In genomic region chr7:27552070-27552469, GRCm38 (mm10) we compare ENCODE assay signal across 8 mouse cellular contexts. TPM values are rescaled to one million over a fixed set of nuclear protein-coding genes. Genes with fewer than 3 reads are reported as not detected.
DNase-seq lines count a peak whose midpoint lies in the region; ATAC-seq and TF ChIP-seq lines count a peak whose summit lies in the region.

No protein-coding gene starts in this region.

- peaks cover 6% of the 10 kb centered on the region for H3K36me3 ChIP-seq in kidney, embryonic 14.5 days (ENCODE audit: control insufficient read depth, insufficient read depth, low read length)
- H3K36me3 ChIP-seq in embryonic facial prominence, embryonic 13.5 days = peaks cover 12% of the 10 kb centered on the region
- no peaks in the 10 kb centered on the region for H3K36me3 ChIP-seq in intestine, embryonic 16.5 days (ENCODE audit: control insufficient read depth, insufficient read depth, low read length)
- peaks cover 6% of the 10 kb centered on the region; the same call in 1 of the 2 replicates for H3K36me3 ChIP-seq in midbrain, postnatal 0 days (ENCODE audit: insufficient read depth, low read length)

- peak overlapping the region; percentile 65 for H3K4me2 ChIP-seq in kidney, embryonic 14.5 days (replicated peaks; ENCODE audit: low read depth, low read length)
- peak overlapping the region; percentile 74 for H3K4me2 ChIP-seq in embryonic facial prominence, embryonic 13.5 days
- peak overlapping the region; percentile 75 for H3K4me2 ChIP-seq in intestine, embryonic 16.5 days (ENCODE audit: low read depth, low read length)
- peak overlapping the region; percentile 74 for H3K4me2 ChIP-seq in midbrain, postnatal 0 days (ENCODE audit: low read depth, low read length, poor library complexity, severe bottlenecking)

- no peaks in the 10 kb centered on the region for H3K27me3 ChIP-seq in kidney, embryonic 14.5 days (ENCODE audit: control insufficient read depth, insufficient read depth, low read length)
- H3K27me3 ChIP-seq in embryonic facial prominence, embryonic 13.5 days = no peaks in the 10 kb centered on the region
- no peaks in the 10 kb centered on the region for H3K27me3 ChIP-seq in intestine, embryonic 16.5 days (replicated peaks; ENCODE audit: control insufficient read depth, insufficient read depth, low read length)
- no peaks in the 10 kb centered on the region for H3K27me3 ChIP-seq in midbrain, postnatal 0 days (ENCODE audit: insufficient read depth, low read length)

- intact Hi-C loops in left cerebral cortex, postnatal 25 days (cut with DNase I) = no loop called here

- 0 out of 2 replicates have a peak overlapping the region, but pooled peaks have one; percentile 75 for H3K9ac ChIP-seq in kidney, embryonic 14.5 days (ENCODE audit: low read depth, low read length)
- peak overlapping the region; percentile 84 for H3K9ac ChIP-seq in embryonic facial prominence, embryonic 13.5 days
- peak overlapping the region; percentile 83 for H3K9ac ChIP-seq in intestine, embryonic 16.5 days (ENCODE audit: low read depth, low read length)
- H3K9ac ChIP-seq in midbrain, postnatal 0 days (replicated peaks; ENCODE audit: low read length, poor library complexity, severe bottlenecking) = peak overlapping the region; percentile 83

- peak overlapping the region; percentile 82 for H3K4me3 ChIP-seq in kidney, embryonic 14.5 days (ENCODE audit: low read length)
- H3K4me3 ChIP-seq in embryonic facial prominence, embryonic 13.5 days = peak overlapping the region; percentile 78
- H3K4me3 ChIP-seq in intestine, embryonic 16.5 days (ENCODE audit: low read length) = peak overlapping the region; percentile 81
- peak overlapping the region; percentile 74 for H3K4me3 ChIP-seq in midbrain, postnatal 0 days (ENCODE audit: low read depth, low read length)
- no peak overlapping the region for H3K4me3 ChIP-seq in lung, adult 2 months (replicated peaks; ENCODE audit: extremely low read depth, low read depth, low read length)

- DNase-seq in kidney, postnatal 25 days = no peak
- no peak for DNase-seq in midbrain, postnatal 0 days (ENCODE audit: low spot score)
- DNase-seq in cerebellum, adult 9-11 months = no peak
- no peak for DNase-seq in left cerebral cortex, postnatal 25 days (ENCODE audit: low spot score in 2 of 2)
- no peak for DNase-seq in lung, adult 2 months

- WGBS in kidney, embryonic 14.5 days = 55% methylated on average over 5 of the region's 5 CpGs
- 53% methylated on average over 5 of the region's 5 CpGs for WGBS in embryonic facial prominence, embryonic 13.5 days
- 37% methylated on average over 5 of the region's 5 CpGs for WGBS in intestine, embryonic 16.5 days
- 57% methylated on average over 5 of the region's 5 CpGs for WGBS in midbrain, postnatal 0 days
- WGBS in lung, adult 2 months = 45% methylated on average over 5 of the region's 5 CpGs

- TF ChIP-seq POLR2A in lung, adult 2 months (IDR thresholded peaks at IDR 0.05; ENCODE audit: borderline replicate concordance, extremely low read depth, low read depth, low read length) = no peak

- no peak for TF ChIP-seq CTCF in midbrain, postnatal 0 days (IDR thresholded peaks at IDR 0.05)
- no peak for TF ChIP-seq CTCF in lung, adult 2 months (IDR thresholded peaks at IDR 0.05; ENCODE audit: insufficient read depth, low read length)

- H3K9me3 ChIP-seq in kidney, embryonic 14.5 days (ENCODE audit: control insufficient read depth, low read length) = no peaks in the 10 kb centered on the region
- H3K9me3 ChIP-seq in embryonic facial prominence, embryonic 13.5 days = no peaks in the 10 kb centered on the region
- H3K9me3 ChIP-seq in intestine, embryonic 16.5 days (ENCODE audit: control insufficient read depth, low read length) = no peaks in the 10 kb centered on the region
- no peaks in the 10 kb centered on the region for H3K9me3 ChIP-seq in midbrain, postnatal 0 days (ENCODE audit: low read length)

- no peak overlapping the region for H3K27ac ChIP-seq in kidney, embryonic 14.5 days (ENCODE audit: low read depth, low read length)
- no peak overlapping the region for H3K27ac ChIP-seq in embryonic facial prominence, embryonic 13.5 days
- H3K27ac ChIP-seq in intestine, embryonic 16.5 days (ENCODE audit: low read length) = no peak overlapping the region
- no peak overlapping the region for H3K27ac ChIP-seq in midbrain, postnatal 0 days (ENCODE audit: low read depth, low read length)

- H3K4me1 ChIP-seq in kidney, embryonic 14.5 days (ENCODE audit: control insufficient read depth, insufficient read depth, low read length) = peaks cover 5% of the 10 kb centered on the region; the same call in 1 of the 2 replicates
- peaks cover 10% of the 10 kb centered on the region for H3K4me1 ChIP-seq in embryonic facial prominence, embryonic 13.5 days
- H3K4me1 ChIP-seq in intestine, embryonic 16.5 days (ENCODE audit: control insufficient read depth, insufficient read depth, low read length) = peaks cover 10% of the 10 kb centered on the region
- no peaks in the 10 kb centered on the region; the same call in 1 of the 2 replicates for H3K4me1 ChIP-seq in midbrain, postnatal 0 days (ENCODE audit: insufficient read depth, low read length)
- H3K4me1 ChIP-seq in lung, adult 2 months (ENCODE audit: control insufficient read depth, insufficient read depth, low read length) = no peaks in the 10 kb centered on the region; the same call in 1 of the 2 replicates

- ATAC-seq in kidney, embryonic 14.5 days (ENCODE audit: low FRiP score, low TSS enrichment) = no peak
- no peak for ATAC-seq in embryonic facial prominence, embryonic 13.5 days (ENCODE audit: insufficient number of reproducible peaks, insufficient read depth, low FRiP score, low TSS enrichment, low read depth)
- no peak for ATAC-seq in intestine, embryonic 16.5 days
- ATAC-seq in midbrain, postnatal 0 days (ENCODE audit: low FRiP score) = no peak

RNA-seq across cellular contexts. Expression of gene Pld3, which starts 0.9 kb away (rescaled TPM):
- 63.9 and 78.8 TPM in 2 replicates for polyA plus RNA-seq in kidney, embryonic 14.5 days (2014; fragmentation: Nextera tagmentation; extraction: Ambion mirVana)
- 76.5 and 81.8 TPM in 2 replicates for polyA plus RNA-seq in embryonic facial prominence, embryonic 13.5 days (2015; fragmentation: Nextera tagmentation; extraction: Ambion mirVana)
- 65.6 and 73.0 TPM in 2 replicates for polyA plus RNA-seq in intestine, embryonic 16.5 days (2015; fragmentation: Nextera tagmentation; extraction: Ambion mirVana)
- total RNA-seq in midbrain, postnatal 0 days (2014; rRNA removed) = 239 and 286 TPM in 2 replicates
- 275 and 319 TPM in 2 replicates for polyA plus RNA-seq in midbrain, postnatal 0 days (2015; fragmentation: Nextera tagmentation; extraction: Ambion mirVana)
- 100 to 1,000 TPM; 877 to 885 TPM for total RNA-seq in left cerebral cortex, postnatal 25 days (2021)
- 180 and 201 TPM in 2 replicates for polyA plus RNA-seq in lung, adult 2 months (2012; rRNA removed)

RNA-seq across cellular contexts. Expression of gene 2310022A10Rik, which starts 1.0 kb away (rescaled TPM):
- polyA plus RNA-seq in kidney, embryonic 14.5 days (2014; fragmentation: Nextera tagmentation; extraction: Ambion mirVana) = 19.7 and 21.4 TPM in 2 replicates
- polyA plus RNA-seq in embryonic facial prominence, embryonic 13.5 days (2015; fragmentation: Nextera tagmentation; extraction: Ambion mirVana) = 31.3 and 32.8 TPM in 2 replicates
- 21.5 and 21.8 TPM in 2 replicates for polyA plus RNA-seq in intestine, embryonic 16.5 days (2015; fragmentation: Nextera tagmentation; extraction: Ambion mirVana)
- total RNA-seq in midbrain, postnatal 0 days (2014; rRNA removed) = 7.9 and 12.5 TPM in 2 replicates
- 29.1 and 31.0 TPM in 2 replicates for polyA plus RNA-seq in midbrain, postnatal 0 days (2015; fragmentation: Nextera tagmentation; extraction: Ambion mirVana)
- total RNA-seq in left cerebral cortex, postnatal 25 days (2021) = 10 to 100 TPM; 26.4 to 27.8 TPM
- 22.4 and 28.5 TPM in 2 replicates for polyA plus RNA-seq in lung, adult 2 months (2012; rRNA removed)

RNA-seq across cellular contexts. Expression of gene Hipk4, which starts 29.0 kb away (rescaled TPM):
- 0.80 and 1.1 TPM in 2 replicates for polyA plus RNA-seq in kidney, embryonic 14.5 days (2014; fragmentation: Nextera tagmentation; extraction: Ambion mirVana)
- polyA plus RNA-seq in embryonic facial prominence, embryonic 13.5 days (2015; fragmentation: Nextera tagmentation; extraction: Ambion mirVana) = 0.92 and 1.1 TPM in 2 replicates
- 0.26 and 0.49 TPM in 2 replicates for polyA plus RNA-seq in intestine, embryonic 16.5 days (2015; fragmentation: Nextera tagmentation; extraction: Ambion mirVana)
- 0.66 and 1.8 TPM in 2 replicates for total RNA-seq in midbrain, postnatal 0 days (2014; rRNA removed)
- 0.88 and 1.0 TPM in 2 replicates for polyA plus RNA-seq in midbrain, postnatal 0 days (2015; fragmentation: Nextera tagmentation; extraction: Ambion mirVana)
- total RNA-seq in left cerebral cortex, postnatal 25 days (2021) = under 1 TPM in 1 of 2 experiments, not detected in 1; 0.18 TPM
- 1.3 and 1.8 TPM in 2 replicates for polyA plus RNA-seq in lung, adult 2 months (2012; rRNA removed)

RNA-seq across cellular contexts. Expression of gene Akt2, which starts 39.3 kb away (rescaled TPM):
- 63.4 and 96.7 TPM in 2 replicates for polyA plus RNA-seq in kidney, embryonic 14.5 days (2014; fragmentation: Nextera tagmentation; extraction: Ambion mirVana)
- 103 and 106 TPM in 2 replicates for polyA plus RNA-seq in embryonic facial prominence, embryonic 13.5 days (2015; fragmentation: Nextera tagmentation; extraction: Ambion mirVana)
- polyA plus RNA-seq in intestine, embryonic 16.5 days (2015; fragmentation: Nextera tagmentation; extraction: Ambion mirVana) = 58.5 and 60.3 TPM in 2 replicates
- total RNA-seq in midbrain, postnatal 0 days (2014; rRNA removed) = 42.8 and 46.7 TPM in 2 replicates
- 37.7 and 38.1 TPM in 2 replicates for polyA plus RNA-seq in midbrain, postnatal 0 days (2015; fragmentation: Nextera tagmentation; extraction: Ambion mirVana)
- total RNA-seq in left cerebral cortex, postnatal 25 days (2021) = 100 to 1,000 TPM; 123 to 139 TPM
- polyA plus RNA-seq in lung, adult 2 months (2012; rRNA removed) = 81.4 and 101 TPM in 2 replicates

RNA-seq across cellular contexts. Expression of gene Prx, which starts 52.9 kb away (rescaled TPM):
- 1.2 and 1.6 TPM in 2 replicates for polyA plus RNA-seq in kidney, embryonic 14.5 days (2014; fragmentation: Nextera tagmentation; extraction: Ambion mirVana)
- 5.8 and 6.3 TPM in 2 replicates for polyA plus RNA-seq in embryonic facial prominence, embryonic 13.5 days (2015; fragmentation: Nextera tagmentation; extraction: Ambion mirVana)
- polyA plus RNA-seq in intestine, embryonic 16.5 days (2015; fragmentation: Nextera tagmentation; extraction: Ambion mirVana) = 2.2 and 2.6 TPM in 2 replicates
- 3.2 and 3.4 TPM in 2 replicates for total RNA-seq in midbrain, postnatal 0 days (2014; rRNA removed)
- 1.5 and 1.9 TPM in 2 replicates for polyA plus RNA-seq in midbrain, postnatal 0 days (2015; fragmentation: Nextera tagmentation; extraction: Ambion mirVana)
- under 1 TPM; 0.32 to 0.62 TPM for total RNA-seq in left cerebral cortex, postnatal 25 days (2021)
- 62.0 and 67.4 TPM in 2 replicates for polyA plus RNA-seq in lung, adult 2 months (2012; rRNA removed)
